Mouse (Mus musculus) embryonic facial prominence, embryonic 12.5 days (tissue): ENCODE measurements around the gene Sh3glb1. TPM values are rescaled to one million over a fixed set of nuclear protein-coding genes. Genes with fewer than 3 reads are reported as not detected.
"Not testable (repeated sequence)": the region's sequence is repeated elsewhere in the genome, so short reads cannot be mapped to it uniquely, and the experiment has no call there.

ENCODE experiments used
- ATAC-seq: fragments of 200-750 bp; cut with Nextera tagmentation; 2 replicates; pipeline ENCODE4 v1.8.0; 2017; ENCODE audit not compliant: insufficient number of reproducible peaks, insufficient read depth, low FRiP score, low TSS enrichment
- H3K27ac ChIP-seq: fragments of 300-500 bp; sonication (generic); 2 replicates; pipeline ENCODE4 v1.5.1; 2016; ENCODE audit warnings: mild to moderate bottlenecking
- H3K27me3 ChIP-seq: fragments of 300-500 bp; sonication (generic); 2 replicates; pipeline ENCODE4 v1.6.1; 2016; ENCODE audit warnings: mild to moderate bottlenecking, moderate library complexity
- H3K36me3 ChIP-seq: fragments of 300-500 bp; sonication (generic); 2 replicates; pipeline ENCODE4 v1.6.1; 2016; ENCODE audit warnings: mild to moderate bottlenecking
- H3K4me1 ChIP-seq: fragments of 300-500 bp; sonication (generic); 2 replicates; pipeline ENCODE4 v1.6.1; 2016
- H3K4me2 ChIP-seq: fragments of 300-500 bp; sonication (generic); replicated peaks from 2 replicates; pipeline ENCODE4 v1.6.1; 2016; ENCODE audit warnings: mild to moderate bottlenecking, moderate library complexity
- H3K4me3 ChIP-seq: fragments of 300-500 bp; sonication (generic); 2 replicates; pipeline ENCODE4 v1.5.1; 2016; ENCODE audit warnings: mild to moderate bottlenecking
- H3K9ac ChIP-seq: fragments of 300-500 bp; sonication (generic); 2 replicates; pipeline ENCODE4 v1.6.1; 2016; ENCODE audit warnings: mild to moderate bottlenecking, moderate library complexity
- H3K9me3 ChIP-seq: fragments of 300-500 bp; sonication (generic); 2 replicates; pipeline ENCODE4 v1.6.1; 2016; ENCODE audit warnings: mild to moderate bottlenecking, moderate library complexity
- WGBS: fragments of 180-500 bp; shearing (Covaris S2); methylation state at CpG from one replicate; pipeline ENCODE4 v1.1.7; 2016; 5-methylcytosine and 5-hydroxymethylcytosine counted together
- polyA plus RNA-seq: library from polyadenylated mRNA; unstranded; fragments of >200 nt; fragmentation: Nextera tagmentation; extraction: Ambion mirVana; gene quantifications from 2 replicates; pipeline ENCODE4 v1.2.1, GENCODE M21; 2016

Sh3glb1 gene
- 93.7 and 99.2 TPM in 2 replicates for polyA plus RNA-seq

GRCm38 (mm10) chr3:144719901-144720747 is at the start of gene Sh3glb1:
Gene Sh3glb1 (minus strand): TSS chr3:144720335.
- Histone ChIP-seq H3K27me3 (no peaks in the 10 kb centered on the region), H3K4me3 (peak within 1 kb of the TSS; percentile 88), H3K27ac (peak within 1 kb of the TSS; percentile 99), H3K4me1 (peaks cover 14% of the 10 kb centered on the region), H3K4me2 (peak within 1 kb of the TSS; percentile 74), H3K9ac (peak within 1 kb of the TSS; percentile 91), H3K9me3 (no peaks in the 10 kb centered on the region), H3K36me3 (no peaks in the 10 kb centered on the region)
- peak; percentile 86 for ATAC-seq
- 1% methylated on average over 71 of the region's 98 CpGs for WGBS

GRCm38 (mm10) chr3:144765161-144765560 is 45.0 kb upstream of the Sh3glb1 start:
- Histone ChIP-seq H3K9me3 (no peaks in the 10 kb centered on the region), H3K27me3 (no peaks in the 10 kb centered on the region), H3K4me3 (no peak overlapping the region), H3K4me2 (no peak overlapping the region), H3K4me1 (no peaks in the 10 kb centered on the region), H3K36me3 (no peaks in the 10 kb centered on the region), H3K27ac (no peak overlapping the region), H3K9ac (no peak overlapping the region)
- ATAC-seq = no peak
- 90% methylated on average over 4 of the region's 4 CpGs for WGBS

- no peak overlapping the region for H3K4me2 ChIP-seq
- no peaks in the 10 kb centered on the region for H3K36me3 ChIP-seq
- no peak for ATAC-seq
- H3K4me1 ChIP-seq = no peaks in the 10 kb centered on the region
- no peaks in the 10 kb centered on the region for H3K27me3 ChIP-seq
- H3K27ac ChIP-seq = no peak overlapping the region
- no peak overlapping the region for H3K4me3 ChIP-seq
- H3K9ac ChIP-seq = no peak overlapping the region
- WGBS = 74% methylated on average over 6 of the region's 6 CpGs
- no peaks in the 10 kb centered on the region for H3K9me3 ChIP-seq
Measured at GRCm38 (mm10) chr3:144761454-144761853, 41.3 kb upstream of the Sh3glb1 start.

- Histone ChIP-seq H3K4me3 (no peak within 1 kb of the TSS), H3K4me2 (no peak within 1 kb of the TSS), H3K27ac (no peak within 1 kb of the TSS), H3K9me3 (no peaks in the 10 kb centered on the region), H3K4me1 (no peaks in the 10 kb centered on the region), H3K27me3 (no peaks in the 10 kb centered on the region), H3K36me3 (no peaks in the 10 kb centered on the region), H3K9ac (no peak within 1 kb of the TSS)
- ATAC-seq = no peak
- WGBS = 70% methylated on average over 11 of the region's 11 CpGs
Measured at GRCm38 (mm10) chr3:144760592-144761309, 40.6 kb upstream of the Sh3glb1 start, which contains the start of gene Clca3a1. Gene Clca3a1 (minus strand): TSS chr3:144760977.

GRCm38 (mm10) chr3:144759719-144760118 is 39.6 kb upstream of the Sh3glb1 start:
- ATAC-seq = no peak
- WGBS = 84% methylated on average over 3 of the region's 3 CpGs

GRCm38 (mm10) chr3:144756103-144756502 is 36.0 kb upstream of the Sh3glb1 start:
- not testable (repeated sequence) for H3K4me2 ChIP-seq, ATAC-seq, H3K27me3 ChIP-seq, H3K9ac ChIP-seq, H3K9me3 ChIP-seq, H3K4me3 ChIP-seq, H3K36me3 ChIP-seq, H3K4me1 ChIP-seq, H3K27ac ChIP-seq
- WGBS = 65% methylated on average over 8 of the region's 8 CpGs

More at GRCm38 (mm10) chr3:144759719-144760118, 39.6 kb upstream of the Sh3glb1 start:
- Histone ChIP-seq H3K27ac (no peak overlapping the region), H3K36me3 (no peaks in the 10 kb centered on the region), H3K4me1 (no peaks in the 10 kb centered on the region), H3K27me3 (no peaks in the 10 kb centered on the region), H3K9me3 (no peaks in the 10 kb centered on the region), H3K9ac (no peak overlapping the region), H3K4me2 (no peak overlapping the region), H3K4me3 (no peak overlapping the region)

- Histone ChIP-seq H3K9me3 (no peaks in the 10 kb centered on the region), H3K4me3 (no peak overlapping the region), H3K27me3 (no peaks in the 10 kb centered on the region), H3K4me1 (no peaks in the 10 kb centered on the region), H3K36me3 (no peaks in the 10 kb centered on the region), H3K27ac (no peak overlapping the region), H3K9ac (no peak overlapping the region), H3K4me2 (no peak overlapping the region)
- no peak for ATAC-seq
- 4% methylated on average over 2 of the region's 2 CpGs for WGBS
Measured at GRCm38 (mm10) chr3:144753120-144753519, 33.0 kb upstream of the Sh3glb1 start.

- ATAC-seq = not testable (repeated sequence)
- 68% methylated on average over 19 of the region's 21 CpGs for WGBS
Measured at GRCm38 (mm10) chr3:144749062-144749963, 29.2 kb upstream of the Sh3glb1 start.

GRCm38 (mm10) chr3:144747706-144748105 is 27.6 kb upstream of the Sh3glb1 start:
- not testable (repeated sequence) for H3K4me2 ChIP-seq, H3K36me3 ChIP-seq, H3K27me3 ChIP-seq, H3K4me3 ChIP-seq, H3K4me1 ChIP-seq, ATAC-seq, H3K9me3 ChIP-seq, H3K9ac ChIP-seq, H3K27ac ChIP-seq
- WGBS = 63% methylated on average over 3 of the region's 3 CpGs

More at GRCm38 (mm10) chr3:144749062-144749963, 29.2 kb upstream of the Sh3glb1 start:
- not testable (repeated sequence) for H3K27ac ChIP-seq, H3K36me3 ChIP-seq, H3K4me1 ChIP-seq, H3K4me2 ChIP-seq, H3K27me3 ChIP-seq, H3K9me3 ChIP-seq, H3K4me3 ChIP-seq, H3K9ac ChIP-seq

GRCm38 (mm10) chr3:144738396-144738795 is 18.3 kb upstream of the Sh3glb1 start:
- not testable (repeated sequence) for H3K9ac ChIP-seq, ATAC-seq, H3K4me1 ChIP-seq, H3K4me3 ChIP-seq, H3K27ac ChIP-seq, H3K9me3 ChIP-seq, H3K36me3 ChIP-seq, H3K4me2 ChIP-seq, H3K27me3 ChIP-seq
- WGBS = 75% methylated on average over 24 of the region's 24 CpGs

- Histone ChIP-seq H3K36me3 (no peaks in the 10 kb centered on the region), H3K9me3 (no peaks in the 10 kb centered on the region), H3K27ac (no peak overlapping the region), H3K4me2 (no peak overlapping the region), H3K4me1 (no peaks in the 10 kb centered on the region), H3K9ac (no peak overlapping the region), H3K27me3 (no peaks in the 10 kb centered on the region), H3K4me3 (no peak overlapping the region)
- no peak for ATAC-seq
- 24% methylated on average over 9 of the region's 9 CpGs for WGBS
Measured at GRCm38 (mm10) chr3:144736831-144737230, 16.7 kb upstream of the Sh3glb1 start.
